Mouse (Mus musculus): Measurements from ENCODE around the gene Cuedc1. TPM values are rescaled to one million over a fixed set of nuclear protein-coding genes. Genes with fewer than 3 reads are reported as not detected.

Gene Cuedc1
- total and polyA plus RNA-seq, 2 experiments from 2014 or later: 37.5 to 38.8 TPM

GRCm38 (mm10) chr11:88071113-88071512 is 26.7 kb upstream of the Cuedc1 start:
- no peaks in the 10 kb centered on the region for H3K9me3 ChIP-seq (ENCODE audit: low read length)
- no peaks in the 10 kb centered on the region for H3K27me3 ChIP-seq (ENCODE audit: insufficient read depth, low read length)
- no peak for TF ChIP-seq CTCF (IDR thresholded peaks at IDR 0.05)
- H3K27ac ChIP-seq (ENCODE audit: low read depth, low read length): no peak overlapping the region
- H3K4me3 ChIP-seq (ENCODE audit: low read depth, low read length): peak overlapping the region; percentile 60; the same call in 1 of the 2 replicates
- 32% methylated on average over 5 of the region's 5 CpGs for WGBS
- ATAC-seq (ENCODE audit: low FRiP score) (no peak), DNase-seq (ENCODE audit: low spot score) (no peak)
- 0 out of 2 replicates have a peak overlapping the region, but pooled peaks have one; percentile 19 for H3K9ac ChIP-seq (replicated peaks; ENCODE audit: low read length, poor library complexity, severe bottlenecking)
- H3K4me1 ChIP-seq (ENCODE audit: insufficient read depth, low read length): peaks cover 7% of the 10 kb centered on the region; the same call in 1 of the 2 replicates
- H3K36me3 ChIP-seq (ENCODE audit: insufficient read depth, low read length): no peaks in the 10 kb centered on the region
- peak overlapping the region; percentile 96 for H3K4me2 ChIP-seq (ENCODE audit: low read depth, low read length, poor library complexity, severe bottlenecking)

DNA sequence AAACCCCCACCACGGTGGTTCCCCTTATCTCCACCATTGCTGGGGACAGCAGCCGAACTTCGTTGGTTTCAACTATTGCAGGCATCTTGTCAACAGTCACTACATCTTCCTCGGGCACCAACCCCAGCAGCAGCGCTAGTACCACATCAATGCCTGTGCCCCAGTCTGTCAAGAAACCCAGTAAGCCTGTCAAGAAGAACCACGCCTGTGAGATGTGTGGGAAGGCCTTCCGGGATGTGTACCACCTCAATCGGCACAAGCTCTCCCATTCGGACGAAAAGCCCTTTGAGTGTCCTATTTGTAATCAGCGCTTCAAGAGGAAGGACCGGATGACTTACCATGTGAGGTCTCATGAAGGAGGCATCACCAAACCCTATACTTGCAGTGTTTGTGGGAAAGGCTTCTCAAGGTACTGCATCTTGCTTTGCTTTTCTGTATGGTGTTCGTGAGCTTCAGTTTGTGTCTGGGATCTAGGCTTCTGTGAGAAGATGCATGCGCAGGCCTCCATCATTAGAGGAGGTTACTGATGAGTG is 24.4 kb upstream of the Cuedc1 start:
- Histone ChIP-seq H3K36me3 (ENCODE audit: insufficient read depth, low read length) (peaks cover 11% of the 10 kb centered on the region), H3K27me3 (ENCODE audit: insufficient read depth, low read length) (no peaks in the 10 kb centered on the region), H3K9ac (replicated peaks; ENCODE audit: low read length, poor library complexity, severe bottlenecking) (no peak overlapping the region), H3K27ac (ENCODE audit: low read depth, low read length) (no peak overlapping the region), H3K9me3 (ENCODE audit: low read length) (no peaks in the 10 kb centered on the region), H3K4me1 (ENCODE audit: insufficient read depth, low read length) (peaks cover 7% of the 10 kb centered on the region; the same call in 1 of the 2 replicates), H3K4me3 (ENCODE audit: low read depth, low read length) (no peak overlapping the region), H3K4me2 (ENCODE audit: low read depth, low read length, poor library complexity, severe bottlenecking) (no peak overlapping the region)
- no peak for TF ChIP-seq CTCF (IDR thresholded peaks at IDR 0.05)
- WGBS: 85% methylated on average over 14 of the region's 14 CpGs
- no peak for ATAC-seq (ENCODE audit: low FRiP score)
- no peak for DNase-seq (ENCODE audit: low spot score)

DNA sequence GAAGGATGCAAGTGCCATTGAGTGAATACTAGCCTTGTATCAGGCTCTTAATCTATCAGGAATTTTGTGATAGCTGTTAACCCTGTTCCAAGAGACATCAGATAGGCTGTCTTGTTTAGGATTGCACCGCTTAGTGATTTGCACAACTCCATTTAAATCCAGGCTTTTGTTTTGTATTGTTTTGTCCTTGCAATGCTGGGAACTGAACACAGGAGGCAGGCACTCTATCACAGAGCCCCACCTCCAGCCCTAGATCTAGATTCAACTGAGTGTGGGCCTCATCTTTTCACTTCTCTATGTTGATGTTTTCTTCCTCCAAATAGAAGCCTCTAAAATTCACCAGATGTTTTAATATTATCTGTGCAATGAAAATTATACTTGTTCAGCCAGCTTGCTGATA is 22.2 kb upstream of the Cuedc1 start:
- H3K27ac ChIP-seq (ENCODE audit: low read depth, low read length): no peak overlapping the region
- peak; percentile 44 for TF ChIP-seq CTCF (IDR thresholded peaks at IDR 0.05)
- 24% methylated on average over 1 of the region's 1 CpGs for WGBS
- no peak overlapping the region for H3K4me3 ChIP-seq (ENCODE audit: low read depth, low read length)
- DNase-seq (ENCODE audit: low spot score) (peak; percentile 24), ATAC-seq (ENCODE audit: low FRiP score) (no peak)
- H3K4me2 ChIP-seq (ENCODE audit: low read depth, low read length, poor library complexity, severe bottlenecking): no peak overlapping the region
- peaks cover 29% of the 10 kb centered on the region for H3K36me3 ChIP-seq (ENCODE audit: insufficient read depth, low read length)
- H3K27me3 ChIP-seq (ENCODE audit: insufficient read depth, low read length): no peaks in the 10 kb centered on the region
- H3K9me3 ChIP-seq (ENCODE audit: low read length): no peaks in the 10 kb centered on the region
- H3K4me1 ChIP-seq (ENCODE audit: insufficient read depth, low read length): no peaks in the 10 kb centered on the region; the same call in 1 of the 2 replicates
- no peak overlapping the region for H3K9ac ChIP-seq (replicated peaks; ENCODE audit: low read length, poor library complexity, severe bottlenecking)

GRCm38 (mm10) chr11:88076394-88076793 is 21.5 kb upstream of the Cuedc1 start:
- H3K27me3 ChIP-seq (ENCODE audit: insufficient read depth, low read length): no peaks in the 10 kb centered on the region
- DNase-seq (ENCODE audit: low spot score) (no peak), ATAC-seq (ENCODE audit: low FRiP score) (no peak)
- H3K9me3 ChIP-seq (ENCODE audit: low read length): no peaks in the 10 kb centered on the region
- no peak overlapping the region for H3K27ac ChIP-seq (ENCODE audit: low read depth, low read length)
- H3K36me3 ChIP-seq (ENCODE audit: insufficient read depth, low read length): peaks cover 35% of the 10 kb centered on the region
- no peaks in the 10 kb centered on the region; the same call in 1 of the 2 replicates for H3K4me1 ChIP-seq (ENCODE audit: insufficient read depth, low read length)
- TF ChIP-seq CTCF (IDR thresholded peaks at IDR 0.05): no peak
- H3K9ac ChIP-seq (replicated peaks; ENCODE audit: low read length, poor library complexity, severe bottlenecking): no peak overlapping the region
- no peak overlapping the region for H3K4me3 ChIP-seq (ENCODE audit: low read depth, low read length)
- H3K4me2 ChIP-seq (ENCODE audit: low read depth, low read length, poor library complexity, severe bottlenecking): no peak overlapping the region
- WGBS: 74% methylated on average over 1 of the region's 1 CpGs

DNA sequence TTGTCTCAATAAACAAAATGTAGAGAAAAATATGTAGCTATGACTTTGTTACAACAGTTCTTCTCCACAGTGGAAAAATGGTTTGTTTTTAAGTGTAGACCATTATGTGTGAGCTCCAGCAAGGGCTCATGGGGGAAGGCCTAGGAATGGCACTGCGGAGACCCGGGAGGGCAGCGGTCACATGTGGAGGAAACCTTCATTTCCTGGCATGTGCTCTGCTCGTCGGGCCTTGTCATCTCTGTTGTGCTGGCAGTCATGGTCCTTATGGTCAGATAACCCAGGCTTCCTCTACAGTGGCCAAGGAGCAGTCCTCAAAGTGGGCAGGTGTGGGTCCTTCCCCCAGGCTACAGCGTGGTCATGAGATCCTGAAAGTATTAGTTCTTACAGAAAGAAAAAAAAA is 14.2 kb upstream of the Cuedc1 start:
- Histone ChIP-seq H3K27ac (ENCODE audit: low read depth, low read length) (no peak overlapping the region), H3K9ac (replicated peaks; ENCODE audit: low read length, poor library complexity, severe bottlenecking) (no peak overlapping the region), H3K36me3 (ENCODE audit: insufficient read depth, low read length) (peaks cover 43% of the 10 kb centered on the region), H3K27me3 (ENCODE audit: insufficient read depth, low read length) (no peaks in the 10 kb centered on the region), H3K4me1 (ENCODE audit: insufficient read depth, low read length) (no peaks in the 10 kb centered on the region), H3K9me3 (ENCODE audit: low read length) (no peaks in the 10 kb centered on the region), H3K4me2 (ENCODE audit: low read depth, low read length, poor library complexity, severe bottlenecking) (no peak overlapping the region), H3K4me3 (ENCODE audit: low read depth, low read length) (no peak overlapping the region)
- ATAC-seq (ENCODE audit: low FRiP score) (no peak), DNase-seq (ENCODE audit: low spot score) (no peak)
- no peak for TF ChIP-seq CTCF (IDR thresholded peaks at IDR 0.05)
- WGBS: 76% methylated on average over 6 of the region's 6 CpGs

- ATAC-seq (ENCODE audit: low FRiP score) (peak; percentile 98), DNase-seq (ENCODE audit: low spot score) (peak; percentile 98)
- Histone ChIP-seq H3K27me3 (ENCODE audit: insufficient read depth, low read length) (no peaks in the 10 kb centered on the region), H3K4me2 (ENCODE audit: low read depth, low read length, poor library complexity, severe bottlenecking) (peak overlapping the region; percentile 55), H3K9me3 (ENCODE audit: low read length) (no peaks in the 10 kb centered on the region), H3K9ac (replicated peaks; ENCODE audit: low read length, poor library complexity, severe bottlenecking) (0 out of 2 replicates have a peak overlapping the region, but pooled peaks have one; percentile 5), H3K4me1 (ENCODE audit: insufficient read depth, low read length) (no peaks in the 10 kb centered on the region), H3K36me3 (ENCODE audit: insufficient read depth, low read length) (peaks cover 18% of the 10 kb centered on the region; the same call in 1 of the 2 replicates), H3K27ac (ENCODE audit: low read depth, low read length) (peak overlapping the region; percentile 75), H3K4me3 (ENCODE audit: low read depth, low read length) (peak overlapping the region; percentile 27)
- no peak for TF ChIP-seq CTCF (IDR thresholded peaks at IDR 0.05)
- WGBS: 4% methylated on average over 25 of the region's 25 CpGs
Measured at GRCm38 (mm10) chr11:88086737-88087627, 10.9 kb upstream of the Cuedc1 start.

All from midbrain, postnatal 0 days (tissue).